Mouse (Mus musculus): Measurements from ENCODE around the gene Btbd17. TPM values are rescaled to one million over a fixed set of nuclear protein-coding genes. Genes with fewer than 3 reads are reported as not detected.

Gene Btbd17
- polyA plus RNA-seq, 1 experiment from 2014 or later: 0.34 TPM

GRCm38 (mm10) chr11:114789061-114789714 is 6.6 kb downstream of the Btbd17 start:
- no peaks in the 10 kb centered on the region for H3K36me3 ChIP-seq (ENCODE audit: control insufficient read depth, insufficient read depth, low read length)
- WGBS: 9% methylated on average over 30 of the region's 30 CpGs
- H3K27me3 ChIP-seq (ENCODE audit: control insufficient read depth, insufficient read depth, low read depth, low read length): peaks cover 91% of the 10 kb centered on the region
- H3K4me2 ChIP-seq (ENCODE audit: low read depth, low read length): peak overlapping the region; percentile 5; the same call in 1 of the 2 replicates
- no peak overlapping the region for H3K9ac ChIP-seq (ENCODE audit: low read length)
- no peaks in the 10 kb centered on the region for H3K9me3 ChIP-seq (ENCODE audit: control insufficient read depth, low read length)
- no peak overlapping the region for H3K27ac ChIP-seq (ENCODE audit: low read length)
- H3K4me1 ChIP-seq (replicated peaks; ENCODE audit: control insufficient read depth, insufficient read depth, low read length): peaks cover 12% of the 10 kb centered on the region
- no peak overlapping the region for H3K4me3 ChIP-seq (ENCODE audit: low read length)
- ATAC-seq (ENCODE audit: low read depth): peak; percentile 51

- H3K27ac ChIP-seq (ENCODE audit: low read length): no peak overlapping the region
- peaks cover 12% of the 10 kb centered on the region for H3K4me1 ChIP-seq (replicated peaks; ENCODE audit: control insufficient read depth, insufficient read depth, low read length)
- no peaks in the 10 kb centered on the region for H3K36me3 ChIP-seq (ENCODE audit: control insufficient read depth, insufficient read depth, low read length)
- peaks cover 79% of the 10 kb centered on the region for H3K27me3 ChIP-seq (ENCODE audit: control insufficient read depth, insufficient read depth, low read depth, low read length)
- no peak overlapping the region for H3K4me2 ChIP-seq (ENCODE audit: low read depth, low read length)
- no peaks in the 10 kb centered on the region for H3K9me3 ChIP-seq (ENCODE audit: control insufficient read depth, low read length)
- ATAC-seq (ENCODE audit: low read depth): no peak
- H3K4me3 ChIP-seq (ENCODE audit: low read length): no peak overlapping the region
- no peak overlapping the region for H3K9ac ChIP-seq (ENCODE audit: low read length)
- 84% methylated on average over 3 of the region's 3 CpGs for WGBS
Measured at GRCm38 (mm10) chr11:114787611-114788010, 8.1 kb downstream of the Btbd17 start.

- WGBS: under 1% methylated on average over 43 of the region's 43 CpGs
- Histone ChIP-seq H3K4me2 (ENCODE audit: low read depth, low read length) (peak overlapping the region; percentile 41), H3K27me3 (ENCODE audit: control insufficient read depth, insufficient read depth, low read depth, low read length) (peaks cover 66% of the 10 kb centered on the region), H3K4me3 (ENCODE audit: low read length) (peak overlapping the region; percentile 30), H3K36me3 (ENCODE audit: control insufficient read depth, insufficient read depth, low read length) (no peaks in the 10 kb centered on the region), H3K4me1 (replicated peaks; ENCODE audit: control insufficient read depth, insufficient read depth, low read length) (peaks cover under 1% of the 10 kb centered on the region), H3K9me3 (ENCODE audit: control insufficient read depth, low read length) (no peaks in the 10 kb centered on the region), H3K27ac (ENCODE audit: low read length) (no peak overlapping the region), H3K9ac (ENCODE audit: low read length) (no peak overlapping the region)
- no peak for ATAC-seq (ENCODE audit: low read depth)
Measured at GRCm38 (mm10) chr11:114786326-114786725, 9.4 kb downstream of the Btbd17 start.

- no peak overlapping the region for H3K27ac ChIP-seq (ENCODE audit: low read length)
- no peak overlapping the region for H3K9ac ChIP-seq (ENCODE audit: low read length)
- peak overlapping the region; percentile 41 for H3K4me2 ChIP-seq (ENCODE audit: low read depth, low read length)
- H3K36me3 ChIP-seq (ENCODE audit: control insufficient read depth, insufficient read depth, low read length): no peaks in the 10 kb centered on the region
- no peaks in the 10 kb centered on the region for H3K9me3 ChIP-seq (ENCODE audit: control insufficient read depth, low read length)
- no peaks in the 10 kb centered on the region; the same call in 1 of the 2 replicates for H3K4me1 ChIP-seq (replicated peaks; ENCODE audit: control insufficient read depth, insufficient read depth, low read length)
- H3K27me3 ChIP-seq (ENCODE audit: control insufficient read depth, insufficient read depth, low read depth, low read length): peaks cover 66% of the 10 kb centered on the region
- WGBS: 35% methylated on average over 10 of the region's 10 CpGs
- peak overlapping the region; percentile 30 for H3K4me3 ChIP-seq (ENCODE audit: low read length)
- ATAC-seq (ENCODE audit: low read depth): no peak
Measured at GRCm38 (mm10) chr11:114785892-114786291, 9.9 kb downstream of the Btbd17 start.

GRCm38 (mm10) chr11:114780076-114780475 is 15.7 kb downstream of the Btbd17 start:
- Histone ChIP-seq H3K4me1 (replicated peaks; ENCODE audit: control insufficient read depth, insufficient read depth, low read length) (no peaks in the 10 kb centered on the region), H3K4me3 (ENCODE audit: low read length) (no peak overlapping the region), H3K4me2 (ENCODE audit: low read depth, low read length) (no peak overlapping the region), H3K27me3 (ENCODE audit: control insufficient read depth, insufficient read depth, low read depth, low read length) (peaks cover 13% of the 10 kb centered on the region), H3K9me3 (ENCODE audit: control insufficient read depth, low read length) (no peaks in the 10 kb centered on the region), H3K9ac (ENCODE audit: low read length) (no peak overlapping the region), H3K27ac (ENCODE audit: low read length) (no peak overlapping the region), H3K36me3 (ENCODE audit: control insufficient read depth, insufficient read depth, low read length) (no peaks in the 10 kb centered on the region)
- 0 out of 2 replicates have a peak, but pooled peaks have one; percentile 16 for ATAC-seq (ENCODE audit: low read depth)
- WGBS: 22% methylated on average over 9 of the region's 9 CpGs

- H3K4me2 ChIP-seq (ENCODE audit: low read depth, low read length): no peak overlapping the region
- H3K27me3 ChIP-seq (ENCODE audit: control insufficient read depth, insufficient read depth, low read depth, low read length): no peaks in the 10 kb centered on the region
- WGBS: 62% methylated on average over 2 of the region's 2 CpGs
- no peaks in the 10 kb centered on the region for H3K36me3 ChIP-seq (ENCODE audit: control insufficient read depth, insufficient read depth, low read length)
- ATAC-seq (ENCODE audit: low read depth): no peak
- H3K9me3 ChIP-seq (ENCODE audit: control insufficient read depth, low read length): no peaks in the 10 kb centered on the region
- no peak overlapping the region for H3K9ac ChIP-seq (ENCODE audit: low read length)
- no peak overlapping the region for H3K4me3 ChIP-seq (ENCODE audit: low read length)
- no peaks in the 10 kb centered on the region; the same call in 1 of the 2 replicates for H3K4me1 ChIP-seq (replicated peaks; ENCODE audit: control insufficient read depth, insufficient read depth, low read length)
- no peak overlapping the region for H3K27ac ChIP-seq (ENCODE audit: low read length)
Measured at GRCm38 (mm10) chr11:114771896-114772295, 23.8 kb downstream of the Btbd17 start.

- no peak overlapping the region for H3K4me3 ChIP-seq (ENCODE audit: low read length)
- H3K36me3 ChIP-seq (ENCODE audit: control insufficient read depth, insufficient read depth, low read length): no peaks in the 10 kb centered on the region
- H3K9ac ChIP-seq (ENCODE audit: low read length): no peak overlapping the region
- H3K27me3 ChIP-seq (ENCODE audit: control insufficient read depth, insufficient read depth, low read depth, low read length): peaks cover 10% of the 10 kb centered on the region; the same call in 1 of the 2 replicates
- 39% methylated on average over 6 of the region's 6 CpGs for WGBS
- H3K4me1 ChIP-seq (replicated peaks; ENCODE audit: control insufficient read depth, insufficient read depth, low read length): peaks cover 3% of the 10 kb centered on the region; the same call in 1 of the 2 replicates
- H3K9me3 ChIP-seq (ENCODE audit: control insufficient read depth, low read length): no peaks in the 10 kb centered on the region
- ATAC-seq (ENCODE audit: low read depth): no peak
- H3K27ac ChIP-seq (ENCODE audit: low read length): no peak overlapping the region
- H3K4me2 ChIP-seq (ENCODE audit: low read depth, low read length): no peak overlapping the region
Measured at GRCm38 (mm10) chr11:114769911-114770310, 25.8 kb downstream of the Btbd17 start.

GRCm38 (mm10) chr11:114764820-114765818 is 30.6 kb downstream of the Btbd17 start, which contains the start of gene Kif19a:
Kif19a (plus strand) TSS chr11:114765388.
- Histone ChIP-seq H3K9ac (ENCODE audit: low read length) (peak within 1 kb of the TSS; percentile 61), H3K9me3 (ENCODE audit: control insufficient read depth, low read length) (no peaks in the 10 kb centered on the region), H3K4me1 (replicated peaks; ENCODE audit: control insufficient read depth, insufficient read depth, low read length) (peaks cover 3% of the 10 kb centered on the region; the same call in 1 of the 2 replicates), H3K27ac (ENCODE audit: low read length) (no peak within 1 kb of the TSS), H3K27me3 (ENCODE audit: control insufficient read depth, insufficient read depth, low read depth, low read length) (peaks cover 10% of the 10 kb centered on the region; the same call in 1 of the 2 replicates), H3K36me3 (ENCODE audit: control insufficient read depth, insufficient read depth, low read length) (no peaks in the 10 kb centered on the region), H3K4me2 (ENCODE audit: low read depth, low read length) (peak within 1 kb of the TSS; percentile 95), H3K4me3 (ENCODE audit: low read length) (peak within 1 kb of the TSS; percentile 56)
- ATAC-seq (ENCODE audit: low read depth): peak; percentile 91
- WGBS: 3% methylated on average over 51 of the region's 51 CpGs
